Mouse (Mus musculus) induced T-regulatory cell, adult 2 months (primary cell): ENCODE results near the gene Mlana.

Experiments used
- DNase-seq: peaks from one replicate; pipeline ENCODE4 v3.0.0-alpha.2; 2012; ENCODE audit warnings: low read depth

Gene Mlana

DNA sequence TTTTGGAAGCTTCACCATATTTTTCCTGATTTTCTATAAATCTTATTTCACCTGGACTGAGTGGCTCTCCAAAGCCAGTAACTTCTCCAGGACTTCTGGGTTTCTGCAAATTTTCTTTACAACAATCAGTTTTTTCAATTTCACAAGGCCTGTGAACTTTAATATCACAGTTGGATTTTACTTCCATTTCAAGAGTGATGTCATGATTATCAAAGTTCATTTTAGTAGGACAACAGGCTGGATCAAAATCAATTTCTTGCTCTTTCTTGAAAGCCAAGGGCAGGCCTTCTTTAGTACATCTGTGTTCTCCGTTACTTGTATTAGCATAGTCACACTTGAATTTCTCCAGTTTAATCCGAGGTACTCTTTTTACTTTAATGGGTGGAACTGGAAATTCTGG is 56.3 kb downstream of the Mlana start:
- DNase-seq = no peak
